Mouse (Mus musculus): ENCODE data around the gene Fbxo33.
"Not testable (repeated sequence)": the region's sequence is repeated elsewhere in the genome, so short reads cannot be mapped to it uniquely, and the experiment has no call there.

Gene Fbxo33

GRCm38 (mm10) chr12:59219325-59220225, at the start of gene Fbxo33:
TSS of gene Fbxo33 (minus strand) at chr12:59219725.
- DNase-seq (ENCODE audit: low spot score) = peak; percentile 98

- DNase-seq (ENCODE audit: low spot score) = no peak
These were observed 46.4 kb upstream of the Fbxo33 start for GRCm38 (mm10) chr12:59265942-59266231.

DNA sequence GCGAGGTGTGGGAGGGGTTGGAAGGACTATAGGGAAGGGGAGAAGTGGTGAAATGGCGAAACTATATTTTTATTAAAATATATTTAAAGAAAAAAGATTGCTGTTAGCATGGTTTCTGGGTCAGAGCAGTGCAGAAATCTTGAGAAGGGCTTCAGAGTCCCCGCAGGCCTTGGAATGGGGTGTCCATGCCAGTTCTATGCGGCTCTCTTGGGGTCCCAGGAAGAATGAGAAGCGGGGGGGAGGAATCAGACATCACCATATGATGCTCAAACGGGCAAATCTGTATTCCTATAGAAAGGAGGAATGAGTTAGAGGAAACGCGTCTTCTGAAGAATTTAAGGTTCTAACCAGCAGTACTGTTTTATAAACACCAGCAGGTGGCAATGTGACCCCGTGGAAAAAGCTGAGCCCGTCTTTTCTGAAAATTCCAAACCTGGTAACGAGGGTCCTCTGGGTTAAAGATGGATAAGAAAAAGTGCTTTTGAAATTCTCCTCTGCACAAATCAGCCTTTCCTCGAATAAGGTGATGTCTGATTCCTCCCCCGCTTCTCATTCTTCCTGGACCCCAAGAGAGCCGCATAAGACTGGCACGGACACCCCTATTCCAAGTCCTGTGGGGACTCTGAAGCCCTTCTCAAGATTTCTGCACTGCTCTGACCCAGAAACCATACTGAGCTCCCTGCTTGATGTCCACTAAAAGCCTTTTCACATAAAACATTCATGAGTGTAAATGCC, 45.8 kb upstream of the Fbxo33 start:
- DNase-seq (ENCODE audit: low spot score) = peak; percentile 8

- no peak for DNase-seq (ENCODE audit: low spot score)
These were observed 43.3 kb upstream of the Fbxo33 start for GRCm38 (mm10) chr12:59262841-59263240.

GRCm38 (mm10) chr12:59260798-59261197, 41.3 kb upstream of the Fbxo33 start:
- no peak for DNase-seq (ENCODE audit: low spot score)

DNA sequence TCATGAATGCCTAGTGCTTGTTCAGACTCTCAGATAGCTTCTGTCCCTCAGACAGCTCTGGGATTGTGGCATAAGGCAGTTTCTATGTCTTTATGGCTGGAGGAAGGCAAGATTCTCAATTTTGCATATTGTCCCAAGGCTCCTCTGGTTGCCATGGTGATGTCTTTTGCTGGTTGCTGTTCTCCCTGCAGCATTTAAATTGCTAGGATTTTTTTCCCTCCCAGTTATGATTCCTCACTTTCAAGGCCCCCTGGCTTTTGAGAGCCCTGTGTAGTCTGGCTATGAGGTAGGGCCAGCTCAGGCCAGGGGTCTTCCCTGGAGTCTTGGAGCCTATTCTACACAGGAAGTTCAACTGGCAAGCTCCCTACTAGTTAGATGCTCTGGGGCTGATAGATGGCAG, 40.8 kb upstream of the Fbxo33 start:
- no peak for DNase-seq (ENCODE audit: low spot score)

DNA sequence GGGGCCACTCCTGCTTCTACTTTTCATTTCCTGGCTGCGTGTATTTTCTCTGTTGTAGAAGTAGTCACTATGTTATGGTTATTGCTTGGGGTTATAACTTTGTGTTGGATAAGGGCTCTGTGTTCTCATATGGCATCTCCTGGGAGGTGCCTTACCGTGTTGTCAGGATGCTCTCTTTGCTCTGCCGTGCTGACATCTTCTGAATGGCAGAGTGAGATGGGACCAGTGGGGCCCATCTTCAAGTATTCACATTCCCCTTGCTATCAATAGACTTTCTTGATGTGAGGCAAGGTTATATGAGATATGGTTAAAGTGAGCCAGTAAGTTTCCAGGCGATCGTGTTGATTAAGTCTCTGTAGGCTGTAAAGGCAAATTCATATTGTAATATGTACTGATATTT, 39.5 kb upstream of the Fbxo33 start:
- no peak for DNase-seq (ENCODE audit: low spot score)

DNA sequence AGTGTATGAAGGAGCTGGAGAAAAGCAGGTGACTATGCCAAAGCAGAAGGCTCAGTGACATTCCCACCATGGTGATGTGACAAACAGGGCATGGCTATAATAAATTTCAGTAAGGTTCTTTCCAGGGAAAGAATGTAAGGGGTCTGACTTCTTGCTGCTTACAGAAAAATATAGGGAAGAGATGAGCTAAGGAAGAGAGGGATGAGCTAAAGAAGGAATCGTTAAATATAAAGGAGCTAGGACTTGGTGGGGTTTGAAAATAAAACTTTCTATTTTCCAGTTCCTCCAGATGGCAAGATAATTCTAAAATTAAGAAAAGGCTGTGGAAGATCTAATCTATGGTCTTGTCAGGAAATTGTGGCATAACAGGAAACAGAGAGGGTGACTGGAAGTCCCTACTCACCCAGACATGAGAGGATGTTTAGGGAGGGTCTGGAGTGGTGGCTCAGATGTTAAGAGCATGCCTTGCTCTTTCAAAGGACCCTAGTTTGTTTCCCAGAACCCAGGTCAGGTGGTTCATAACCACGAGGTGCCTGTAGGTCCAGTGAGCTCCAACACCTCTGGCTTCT, 30.8 kb upstream of the Fbxo33 start:
- DNase-seq (ENCODE audit: low spot score) = no peak

GRCm38 (mm10) chr12:59248969-59249368, 29.4 kb upstream of the Fbxo33 start:
- DNase-seq (ENCODE audit: low spot score) = no peak

DNA sequence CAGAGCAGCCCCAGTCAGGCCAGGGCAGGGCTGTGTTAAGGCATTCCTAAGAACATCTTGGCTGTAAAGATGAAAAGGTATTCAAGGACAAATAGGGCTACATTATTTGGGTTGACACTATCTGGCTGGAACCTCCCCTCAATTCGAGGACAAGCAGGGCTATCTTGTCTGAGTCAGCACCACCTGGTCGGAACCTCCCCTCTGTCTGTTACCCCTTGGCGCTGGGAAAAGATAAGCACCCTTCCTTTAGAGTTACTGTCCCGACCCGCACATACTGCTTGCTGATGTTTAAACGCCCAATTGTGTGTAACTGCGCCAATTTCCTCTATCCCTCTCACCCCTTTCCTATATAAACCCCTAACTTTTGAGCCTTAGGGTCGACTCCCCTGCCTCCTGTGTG, 21.5 kb upstream of the Fbxo33 start:
- not testable (repeated sequence) for DNase-seq (ENCODE audit: low spot score)

DNA sequence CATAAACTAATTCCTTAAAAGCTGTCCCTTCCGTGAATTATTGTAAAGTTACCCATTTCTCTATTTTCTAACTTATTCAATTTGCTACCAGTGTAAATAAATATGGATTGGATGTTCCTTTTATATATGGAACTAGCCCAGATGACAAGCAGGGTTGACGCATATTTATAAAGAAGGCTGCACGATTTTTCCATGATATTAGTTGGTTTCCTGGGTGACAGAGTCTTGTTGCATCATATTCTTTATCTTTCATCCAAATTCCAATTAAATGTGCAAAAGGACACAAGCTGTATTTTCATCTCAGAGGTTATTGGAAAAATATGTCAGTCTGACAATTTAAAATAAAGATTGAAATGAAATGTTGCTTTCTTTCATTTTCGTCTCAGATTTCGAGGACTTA, 18.9 kb upstream of the Fbxo33 start:
- DNase-seq (ENCODE audit: low spot score) = no peak

DNA sequence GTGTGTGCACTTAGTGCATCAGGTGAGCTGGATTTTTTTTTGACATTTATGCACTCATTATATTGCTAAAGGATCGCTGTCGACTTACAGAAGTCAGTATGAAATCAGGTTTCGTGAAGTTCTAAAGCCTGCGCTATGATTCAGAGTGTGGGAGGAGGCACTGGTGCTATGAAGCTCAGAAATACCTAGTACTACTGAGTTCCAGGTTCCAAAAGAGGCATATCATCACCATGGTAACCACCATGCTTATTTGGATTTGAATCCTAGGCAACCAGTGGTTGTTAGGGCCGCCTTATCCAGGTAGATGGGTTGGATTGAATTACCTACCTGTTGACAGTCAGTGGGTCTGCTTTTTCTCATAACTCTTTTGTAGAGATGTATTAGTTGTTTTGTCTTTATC, 8.9 kb upstream of the Fbxo33 start:
- no peak for DNase-seq (ENCODE audit: low spot score)

DNA sequence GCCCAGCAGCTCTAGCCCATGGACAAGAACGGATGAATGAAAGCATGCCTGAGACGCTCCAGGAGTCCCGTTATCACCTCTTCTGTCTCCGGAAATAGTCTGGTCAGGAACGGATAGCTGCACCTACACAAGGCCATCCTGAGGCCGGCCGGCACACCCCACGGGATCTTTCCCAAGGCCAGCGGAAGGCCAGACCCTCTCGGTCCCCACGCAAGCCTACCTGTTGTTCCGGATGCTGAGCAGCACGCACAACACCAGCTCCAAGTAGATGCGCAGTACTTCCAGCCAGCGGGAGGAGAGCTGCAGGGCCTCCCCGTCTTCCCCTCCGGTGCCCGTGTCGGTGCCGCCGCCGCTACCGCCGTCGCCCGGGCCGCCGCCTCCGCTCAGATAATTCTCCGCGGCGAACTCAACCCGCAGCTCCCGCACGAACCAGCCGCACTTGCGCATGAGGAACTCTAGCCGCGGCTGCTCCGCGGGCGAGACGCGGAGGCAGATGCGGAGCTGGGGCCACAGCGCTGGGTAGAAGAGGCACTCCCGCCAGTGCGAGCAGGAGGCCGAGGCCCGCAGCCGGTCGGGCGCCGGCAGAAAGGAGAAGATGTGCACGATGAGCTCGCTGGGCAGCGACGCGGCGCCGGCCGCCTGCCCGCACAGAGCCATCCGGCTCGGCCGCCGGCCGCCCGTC, 744 bp downstream of the Fbxo33 start:
- DNase-seq (ENCODE audit: low spot score) = peak; percentile 55

DNA sequence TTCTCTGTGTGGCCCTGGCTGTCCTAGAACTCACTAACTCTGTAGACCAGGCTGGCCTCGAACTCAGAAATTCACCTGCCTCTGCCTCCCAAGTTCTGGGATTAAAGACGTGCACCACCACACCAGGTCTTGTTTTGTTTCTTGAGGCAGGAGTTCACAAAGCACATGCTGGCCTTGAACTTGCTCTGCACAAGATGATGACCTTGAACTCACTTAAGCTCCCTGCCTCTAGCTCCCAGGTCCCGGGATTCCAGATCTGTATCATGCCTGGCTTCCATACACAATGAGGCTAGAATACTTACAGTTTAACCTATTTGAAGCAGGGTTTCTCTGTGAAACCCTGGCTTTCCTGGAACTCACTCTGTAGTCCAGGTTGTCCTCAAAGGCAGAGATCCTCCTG, 2.2 kb downstream of the Fbxo33 start:
- no peak for DNase-seq (ENCODE audit: low spot score)

- no peak for DNase-seq (ENCODE audit: low spot score)
These were observed 2.8 kb downstream of the Fbxo33 start for GRCm38 (mm10) chr12:59216676-59217266.

GRCm38 (mm10) chr12:59216176-59216575, 3.3 kb downstream of the Fbxo33 start:
- DNase-seq (ENCODE audit: low spot score) = no peak

DNA sequence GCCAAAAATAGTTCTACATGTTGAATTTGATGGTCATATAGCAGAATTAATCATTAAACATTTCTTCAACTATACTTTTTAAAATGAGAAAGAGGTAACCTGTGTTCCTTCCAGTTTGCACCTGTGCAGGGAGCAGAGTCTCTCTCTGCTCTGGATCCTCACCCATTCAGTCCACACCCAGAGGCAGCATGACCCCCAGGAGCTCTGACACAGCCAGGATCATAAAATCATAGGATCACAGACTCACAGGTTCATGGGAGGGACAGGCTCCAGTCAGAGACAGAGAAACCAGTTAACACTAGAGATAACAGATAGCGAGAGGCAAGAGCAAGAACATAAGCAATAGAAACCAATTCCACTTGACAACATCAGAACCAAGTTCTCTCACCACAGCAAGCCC, 11.7 kb downstream of the Fbxo33 start:
- no peak for DNase-seq (ENCODE audit: low spot score)

- no peak for DNase-seq (ENCODE audit: low spot score)
These were observed 12.5 kb downstream of the Fbxo33 start for GRCm38 (mm10) chr12:59207000-59207390.

- DNase-seq (ENCODE audit: low spot score) = no peak
These were observed 13.1 kb downstream of the Fbxo33 start for GRCm38 (mm10) chr12:59206208-59206999.

GRCm38 (mm10) chr12:59205571-59205970, 14.0 kb downstream of the Fbxo33 start:
- DNase-seq (ENCODE audit: low spot score) = no peak

DNA sequence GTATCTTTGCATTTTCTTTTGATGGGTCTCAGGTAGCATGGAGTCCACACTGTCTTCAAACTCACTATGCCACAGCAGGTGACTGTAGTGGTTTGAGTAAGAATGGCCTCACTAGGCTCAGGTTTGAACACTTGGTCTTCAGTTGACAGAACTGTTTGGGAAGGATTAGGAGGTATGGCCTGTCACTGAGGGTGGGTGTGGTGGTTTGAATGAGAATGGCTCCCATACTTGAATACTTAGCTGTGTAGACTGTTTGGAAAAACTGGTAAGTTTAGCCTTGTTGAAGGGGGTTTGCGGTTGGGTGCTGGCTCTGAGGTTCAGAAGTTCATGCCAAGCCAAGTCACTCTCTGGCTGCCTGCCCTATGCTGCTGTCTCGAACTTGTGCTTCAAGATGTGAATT, 20.2 kb downstream of the Fbxo33 start:
- DNase-seq (ENCODE audit: low spot score) = no peak

Measured in MN1 (cell line).